Mouse (Mus musculus): ENCODE data around the gene Myl10.
"Not testable (repeated sequence)": the region's sequence is repeated elsewhere in the genome, so short reads cannot be mapped to it uniquely, and the experiment has no call there.

DNA sequence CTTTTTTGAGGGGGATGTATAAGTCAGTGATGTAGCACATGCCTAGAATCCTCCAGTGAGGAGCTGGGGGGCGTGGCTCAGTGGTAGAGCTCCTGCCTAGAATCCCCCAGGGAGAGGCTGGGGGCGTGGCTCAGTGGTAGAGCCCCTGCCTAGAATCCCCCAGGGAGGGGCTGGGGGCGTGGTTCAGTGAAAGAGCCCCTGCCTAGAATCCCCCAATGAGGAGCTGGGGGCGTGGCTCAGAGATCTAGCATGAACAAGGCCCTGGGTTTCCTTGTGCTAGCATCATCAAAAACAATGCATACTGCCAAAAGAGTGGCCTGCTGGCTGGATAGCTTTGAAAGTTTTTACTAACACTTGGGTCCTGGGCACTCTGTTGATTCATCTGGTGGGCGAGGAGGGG is 32.2 kb upstream of the Myl10 start:
- not testable (repeated sequence) for TF ChIP-seq POLR2A, CTCF (IDR thresholded peaks at IDR 0.05; ENCODE audit: insufficient read depth, low read depth, low read length)
